9 mouse cellular contexts compared by ENCODE assay signal in the genomic region with DNA sequence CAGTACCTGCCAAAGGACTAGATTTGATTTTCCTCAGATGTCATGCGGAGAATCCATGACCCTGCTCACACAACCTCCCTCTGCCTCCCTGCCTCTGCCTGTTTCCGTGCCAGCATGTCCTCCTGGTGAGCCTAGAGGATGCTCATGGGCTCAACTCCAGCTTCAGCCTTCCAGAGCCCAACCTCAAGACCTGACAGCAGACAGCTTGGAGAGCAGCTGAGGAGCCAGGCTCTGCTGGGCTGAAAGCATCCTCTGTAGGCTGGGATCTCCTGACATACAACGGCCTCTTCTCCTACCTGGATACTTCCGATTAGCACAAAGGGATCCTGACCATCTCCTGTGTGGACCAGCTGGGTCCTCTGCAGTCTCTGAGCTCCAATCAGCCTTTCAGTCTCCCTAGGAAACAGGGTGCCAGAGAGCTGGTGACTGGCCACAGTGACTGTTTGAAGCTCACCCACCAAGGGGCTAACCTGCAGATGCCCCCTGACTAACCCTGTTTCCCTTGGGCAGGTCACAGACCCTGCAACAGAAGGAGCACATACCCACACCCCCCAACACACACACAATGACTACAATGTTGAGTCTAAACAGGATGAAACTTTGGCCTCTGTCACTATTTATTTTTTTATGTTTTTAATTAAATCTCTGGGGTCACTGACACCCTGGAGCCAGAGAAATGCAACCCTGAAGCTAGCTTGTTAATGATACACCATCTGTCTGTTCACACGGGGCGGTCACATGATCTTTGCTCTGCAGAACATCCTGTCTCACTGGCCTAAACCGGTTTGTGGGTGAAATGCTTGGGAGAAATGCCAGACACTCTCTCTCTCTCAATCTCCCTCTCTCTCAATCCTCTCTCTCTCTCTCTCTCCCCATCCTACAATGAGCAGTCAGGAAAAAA.
DNase-seq lines count a peak whose midpoint lies in the region; ATAC-seq and TF ChIP-seq lines count a peak whose summit lies in the region.
"Had no signal": no experiment of that assay in that cellular context is flagged by ENCODE, and none has a peak within 500 bp of the region (broad histone marks: within the 10 kb centered on the region; RNA-seq: fewer than 3 reads in every experiment).

No protein-coding gene starts in this region.

- DNase-seq in gastrocnemius, adult 2 months, result no peak
- no peak for DNase-seq in gastrocnemius, postnatal 36 days
- peak; percentile 54 for DNase-seq in ZHBTc4 (ENCODE audit: low read depth, low spot score)
- DNase-seq in hindlimb bud, embryonic 11.5 days (ENCODE audit: extremely low spot score, low read depth, low spot score), result peak; percentile 14
- no peak for DNase-seq in c-Kit-positive CD71-positive TER-119-positive erythroid progenitor cells, embryonic 14.5 days (ENCODE audit: low spot score)

- H3K27me3 ChIP-seq in forebrain, embryonic 12.5 days, result peaks cover 5% of the 10 kb centered on the region; the same call in 1 of the 2 replicates
- H3K27me3 ChIP-seq in limb, embryonic 13.5 days, result no peaks in the 10 kb centered on the region
- no peaks in the 10 kb centered on the region for H3K27me3 ChIP-seq in myocyte (ENCODE audit: control insufficient read depth, insufficient read depth, insufficient read length)

- TF ChIP-seq CTCF in gastrocnemius, adult 2 months (IDR thresholded peaks at IDR 0.05), result no peak

- peaks cover 19% of the 10 kb centered on the region for H3K4me1 ChIP-seq in forebrain, embryonic 12.5 days
- peaks cover 36% of the 10 kb centered on the region for H3K4me1 ChIP-seq in limb, embryonic 13.5 days

- no peaks in the 10 kb centered on the region for H3K79me2 ChIP-seq in myocyte (ENCODE audit: control insufficient read depth, insufficient read depth)

- H3K4me2 ChIP-seq in forebrain, embryonic 12.5 days, result no peak overlapping the region
- H3K4me2 ChIP-seq in limb, embryonic 13.5 days (replicated peaks), result no peak overlapping the region
- peak overlapping the region; percentile 48 for H3K4me2 ChIP-seq in myocyte (ENCODE audit: low read depth)

- TF ChIP-seq POLR2A in myocyte (IDR thresholded peaks at IDR 0.05; ENCODE audit: insufficient read length, low read depth), result no peak

- WGBS in forebrain, embryonic 12.5 days, result 73% methylated on average over 7 of the region's 7 CpGs
- WGBS in limb, embryonic 13.5 days, result 47% methylated on average over 7 of the region's 7 CpGs

- no peaks in the 10 kb centered on the region for H3K9me3 ChIP-seq in forebrain, embryonic 12.5 days
- no peaks in the 10 kb centered on the region for H3K9me3 ChIP-seq in limb, embryonic 13.5 days
- H3K9me3 ChIP-seq: G1E had no signal

- no peak overlapping the region for H3ac ChIP-seq in myocyte (ENCODE audit: control insufficient read depth, insufficient read length)

- intact Hi-C loops in gastrocnemius, adult 2 months (cut with DNase I), result no loop called here
- intact Hi-C loops in gastrocnemius, postnatal 36 days (cut with DNase I), result no loop called here

- H3K36me3 ChIP-seq in forebrain, embryonic 12.5 days (replicated peaks), result no peaks in the 10 kb centered on the region
- no peaks in the 10 kb centered on the region for H3K36me3 ChIP-seq in limb, embryonic 13.5 days
- H3K36me3 ChIP-seq in myocyte (ENCODE audit: control insufficient read depth, insufficient read depth), result no peaks in the 10 kb centered on the region
- H3K36me3 ChIP-seq: G1E had no signal

- H3K9ac ChIP-seq in forebrain, embryonic 12.5 days, result no peak overlapping the region
- H3K9ac ChIP-seq in limb, embryonic 13.5 days, result no peak overlapping the region

- H3K27ac ChIP-seq in gastrocnemius, adult 2 months, result peak overlapping the region; percentile 51
- H3K27ac ChIP-seq in forebrain, embryonic 12.5 days, result 0 out of 2 replicates have a peak overlapping the region, but pooled peaks have one; percentile 54
- peak overlapping the region; percentile 28; the same call in 1 of the 2 replicates for H3K27ac ChIP-seq in limb, embryonic 13.5 days

- H3K4me3 ChIP-seq in gastrocnemius, adult 2 months, result no peak overlapping the region
- H3K4me3 ChIP-seq in forebrain, embryonic 12.5 days (replicated peaks), result no peak overlapping the region
- no peak overlapping the region for H3K4me3 ChIP-seq in limb, embryonic 13.5 days
- no peak overlapping the region for H3K4me3 ChIP-seq in myocyte

- no peak for ATAC-seq in forebrain, embryonic 12.5 days (ENCODE audit: low FRiP score)
- ATAC-seq in limb, embryonic 13.5 days (ENCODE audit: low FRiP score, low read depth), result peak; percentile 55; the same call in 1 of the 2 replicates

TF ChIP-seq in myocyte, 11 proteins besides CTCF, POLR2A, EP300 and RAD21:
- no peak for TF ChIP-seq REST (IDR thresholded peaks at IDR 0.05; ENCODE audit: insufficient read depth, insufficient read length)
- TF ChIP-seq USF1 (IDR thresholded peaks at IDR 0.05; ENCODE audit: low read depth), result peak; percentile 90

Comparison
In these comparisons a context has a peak if more than half of its experiments do, and no peak if none do; other contexts are left out.
1. DNase-seq: peak in ZHBTc4 (single experiment) and hindlimb bud, embryonic 11.5 days (single experiment); none in gastrocnemius, adult 2 months (single experiment), gastrocnemius, postnatal 36 days (0 of 2) and c-Kit-positive CD71-positive TER-119-positive erythroid progenitor cells, embryonic 14.5 days (single experiment).
2. Peak in every context shown above with its lines, with median percentiles within 50 percentile points of each other: H3K27ac ChIP-seq.